Mouse (Mus musculus) lung, adult 10 weeks (tissue): Measurements from ENCODE around the gene Abcf1. TPM values are rescaled to one million over a fixed set of nuclear protein-coding genes. Genes with fewer than 3 reads are reported as not detected.

Experiments
- polyA plus RNA-seq: library from polyadenylated mRNA; stranded (reverse); fragments of 350-450 nt; fragmentation: Illumina TruSeq; extraction: RNeasy Lipid Tissue Mini Kit (QIAGEN cat#74804); gene quantifications from one replicate; pipeline ENCODE4 v1.2.3, GENCODE M21; 2014; ENCODE audit warnings: low read depth, low replicate concordance; ENCODE audit not compliant: insufficient read depth

Abcf1 gene
- 33.7 TPM for polyA plus RNA-seq

GRCm38 (mm10) chr17:35969418-35970389 lies at the start of gene Abcf1:
Gene Abcf1, minus strand, starts transcription at chr17:35969761.

DNA sequence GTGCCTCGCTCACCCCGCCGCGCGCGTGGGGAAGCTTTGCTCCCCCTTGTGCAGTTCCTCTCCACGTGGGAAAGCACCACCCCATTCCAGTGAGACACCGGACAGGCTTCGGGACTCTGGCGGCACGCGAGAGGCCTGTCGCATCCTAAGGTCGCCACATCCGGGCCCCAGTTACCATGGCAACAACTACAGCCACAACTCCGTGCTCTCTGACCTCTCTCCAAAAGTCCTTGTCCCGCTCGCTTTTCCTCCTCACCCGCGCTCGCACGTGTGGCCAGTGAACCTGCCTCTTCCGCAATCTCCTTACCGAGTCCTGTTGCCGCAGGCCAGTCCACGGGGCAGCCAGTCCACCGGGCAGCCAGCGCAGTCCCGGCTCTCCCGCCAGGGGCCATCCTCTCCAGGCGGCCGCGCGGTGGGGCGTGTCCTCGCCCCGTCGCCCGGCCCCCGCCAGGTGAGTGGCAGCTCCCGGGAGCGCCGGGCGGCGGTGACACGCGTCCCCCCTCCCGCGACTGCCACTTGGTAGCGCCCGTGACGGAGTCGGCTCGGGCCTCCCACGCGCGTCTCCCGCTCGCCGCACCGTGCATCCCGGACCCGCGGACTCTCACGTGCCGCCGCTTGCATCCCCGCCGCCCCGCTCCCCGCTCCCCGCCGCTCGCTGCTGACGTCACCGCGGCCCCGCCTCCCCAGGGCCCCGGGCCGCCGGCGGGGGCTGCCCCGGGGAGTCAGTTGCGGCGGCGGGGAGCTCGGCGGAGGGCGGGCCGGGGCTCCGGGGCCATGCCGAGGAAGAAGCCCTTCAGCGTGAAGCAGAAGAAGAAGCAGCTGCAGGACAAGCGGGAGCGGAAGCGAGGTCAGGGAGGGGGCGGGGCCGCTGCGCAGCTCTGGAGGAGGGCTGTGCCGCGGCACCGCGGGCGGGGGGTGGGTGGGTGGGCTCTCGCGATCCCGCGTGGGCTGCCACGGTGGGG lies 10.1 kb upstream of the Abcf1 start, which contains the start of the genes Gnl1 and Prr3:
Gene Gnl1, plus strand, starts transcription at position 451 of the 962 bp plus-strand sequence.
Gene Prr3, minus strand, starts transcription at position 836 of the 962 bp plus-strand sequence.

GRCm38 (mm10) chr17:35916297-35917142 lies 53.0 kb downstream of the Abcf1 start, which contains the start of the genes Mrps18b and Ppp1r10:
Gene Mrps18b, minus strand, starts transcription at chr17:35916389.
Gene Ppp1r10, plus strand, starts transcription at chr17:35916434.

GRCm38 (mm10) chr17:35909919-35910369 lies 59.6 kb downstream of the Abcf1 start, which contains the start of gene Atat1:
Gene Atat1, minus strand, starts transcription at chr17:35910075.

Other genes with a start within 250 kb of the Abcf1 start
- gene Ier3, start 148.1 kb downstream of the Abcf1 start, polyA plus RNA-seq: 135 TPM
- gene Flot1, start 146.5 kb downstream of the Abcf1 start, polyA plus RNA-seq: 81.2 TPM
- 117 TPM for gene Tubb5, start 131.5 kb downstream of the Abcf1 start, polyA plus RNA-seq
- 4.5 TPM for gene Mdc1, start 128.2 kb downstream of the Abcf1 start, polyA plus RNA-seq
- gene Nrm, start 108.4 kb downstream of the Abcf1 start, polyA plus RNA-seq: 8.9 TPM
- gene Ppp1r18, start 104.2 kb downstream of the Abcf1 start, polyA plus RNA-seq: 36.0 TPM
- gene Dhx16, start 89.9 kb downstream of the Abcf1 start, polyA plus RNA-seq: 44.7 TPM
- gene 2310061I04Rik, start 72.3 kb downstream of the Abcf1 start, polyA plus RNA-seq: 22.0 TPM
- 10.0 TPM for gene Atat1, start 59.7 kb downstream of the Abcf1 start, polyA plus RNA-seq
- 31.5 TPM for gene Mrps18b, start 53.4 kb downstream of the Abcf1 start, polyA plus RNA-seq
- gene Ppp1r10, start 53.3 kb downstream of the Abcf1 start, polyA plus RNA-seq: 14.3 TPM
- 39.1 TPM for gene Gnl1, start 10.1 kb upstream of the Abcf1 start, polyA plus RNA-seq
- 8.8 TPM for gene Prr3, start 10.5 kb upstream of the Abcf1 start, polyA plus RNA-seq
- 14.2 TPM for gene H2-T24, start 50.8 kb upstream of the Abcf1 start, polyA plus RNA-seq
- gene H2-T23, start 63.1 kb upstream of the Abcf1 start, polyA plus RNA-seq: 217 TPM
- gene H2-T22, start 73.0 kb upstream of the Abcf1 start, polyA plus RNA-seq: 80.8 TPM
- not detected for gene Gm6034, start 73.2 kb upstream of the Abcf1 start, polyA plus RNA-seq
- not detected for gene Gm11127, start 88.6 kb upstream of the Abcf1 start, polyA plus RNA-seq
- gene Gm19684, start 151.9 kb upstream of the Abcf1 start, polyA plus RNA-seq: not detected
- not detected for gene Gm7030, start 159.7 kb upstream of the Abcf1 start, polyA plus RNA-seq
- gene Gm8909, start 198.8 kb upstream of the Abcf1 start, polyA plus RNA-seq: 0.84 TPM
- gene H2-T3, start 220.5 kb upstream of the Abcf1 start, polyA plus RNA-seq: not detected